Mouse (Mus musculus) kidney, embryonic 15.5 days (tissue): ENCODE measurements around the gene Smad3. TPM values are rescaled to one million over a fixed set of nuclear protein-coding genes. Genes with fewer than 3 reads are reported as not detected.

Experiments used
- ATAC-seq: fragments of 200-750 bp; cut with Nextera tagmentation; replicated peaks from 2 replicates; pipeline ENCODE4 v1.8.0; 2017; ENCODE audit warnings: moderate TSS enrichment; ENCODE audit not compliant: low FRiP score
- H3K27ac ChIP-seq: fragments of 300-500 bp; sonication (generic); 2 replicates; pipeline ENCODE4 v1.5.1; 2015; ENCODE audit warnings: mild to moderate bottlenecking, inconsistent platforms
- H3K27me3 ChIP-seq: fragments of 300-500 bp; sonication (generic); 2 replicates; pipeline ENCODE4 v1.6.1; 2015; ENCODE audit warnings: inconsistent platforms
- H3K36me3 ChIP-seq: fragments of 300-500 bp; sonication (generic); 2 replicates; pipeline ENCODE4 v1.6.1; 2015; ENCODE audit warnings: inconsistent platforms
- H3K4me1 ChIP-seq: fragments of 300-500 bp; sonication (generic); 2 replicates; pipeline ENCODE4 v1.6.1; 2015; ENCODE audit warnings: inconsistent platforms
- H3K4me2 ChIP-seq: fragments of 300-500 bp; sonication (generic); 2 replicates; pipeline ENCODE4 v1.6.1; 2015; ENCODE audit warnings: moderate library complexity, mild to moderate bottlenecking, inconsistent platforms
- H3K4me3 ChIP-seq: fragments of 300-500 bp; sonication (generic); replicated peaks from 2 replicates; pipeline ENCODE4 v1.5.1; 2015; ENCODE audit warnings: mild to moderate bottlenecking, inconsistent platforms
- H3K9ac ChIP-seq: fragments of 300-500 bp; sonication (generic); 2 replicates; pipeline ENCODE4 v1.6.1; 2015; ENCODE audit warnings: mild to moderate bottlenecking, inconsistent platforms
- H3K9me3 ChIP-seq: fragments of 300-500 bp; sonication (generic); replicated peaks from 2 replicates; pipeline ENCODE4 v1.6.1; 2016; ENCODE audit warnings: inconsistent platforms
- WGBS: fragments of 180-500 bp; shearing (Covaris S2); methylation state at CpG from one replicate; pipeline ENCODE4 v1.1.7; 2015; ENCODE audit warnings: mixed read lengths; 5-methylcytosine and 5-hydroxymethylcytosine counted together
- polyA plus RNA-seq: library from polyadenylated mRNA; unstranded; fragments of >200 nt; fragmentation: Nextera tagmentation; extraction: Ambion mirVana; gene quantifications from 2 replicates; pipeline ENCODE4 v1.2.1, GENCODE M21; 2015

The Smad3 gene
- polyA plus RNA-seq, 1 experiment from 2014 or later, result 25.0 TPM

DNA sequence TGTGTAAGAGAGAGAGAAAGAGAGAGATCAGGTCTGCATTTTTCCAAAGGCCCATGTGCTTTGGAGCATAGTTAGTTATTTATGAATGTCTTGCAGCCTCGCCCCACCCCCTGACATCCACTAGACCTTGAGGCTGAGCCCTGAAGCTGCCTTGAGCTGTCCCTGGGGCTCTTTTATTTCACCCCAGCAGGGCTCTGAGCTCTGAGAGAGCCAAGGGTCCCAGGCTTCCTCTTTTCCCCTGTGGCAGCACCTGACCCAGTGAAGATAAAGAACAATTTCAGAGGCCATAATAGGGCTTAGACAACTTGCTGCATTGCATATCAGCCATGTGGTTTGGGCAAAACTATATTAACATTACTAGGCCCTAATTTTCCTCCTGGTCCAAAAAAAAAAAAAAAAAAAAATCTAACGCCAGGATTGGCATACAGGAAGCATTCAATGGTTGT is 93.5 kb downstream of the Smad3 start:
- ATAC-seq, result no peak
- H3K4me2 ChIP-seq, result no peak overlapping the region
- H3K9me3 ChIP-seq, result no peaks in the 10 kb centered on the region
- 55% methylated on average over 2 of the region's 2 CpGs for WGBS
- H3K4me1 ChIP-seq, result peaks cover 81% of the 10 kb centered on the region
- 0 out of 2 replicates have a peak overlapping the region, but pooled peaks have one; percentile 18 for H3K9ac ChIP-seq
- H3K27me3 ChIP-seq, result no peaks in the 10 kb centered on the region
- peaks cover 56% of the 10 kb centered on the region for H3K36me3 ChIP-seq
- no peak overlapping the region for H3K4me3 ChIP-seq
- peak overlapping the region; percentile 84 for H3K27ac ChIP-seq

DNA sequence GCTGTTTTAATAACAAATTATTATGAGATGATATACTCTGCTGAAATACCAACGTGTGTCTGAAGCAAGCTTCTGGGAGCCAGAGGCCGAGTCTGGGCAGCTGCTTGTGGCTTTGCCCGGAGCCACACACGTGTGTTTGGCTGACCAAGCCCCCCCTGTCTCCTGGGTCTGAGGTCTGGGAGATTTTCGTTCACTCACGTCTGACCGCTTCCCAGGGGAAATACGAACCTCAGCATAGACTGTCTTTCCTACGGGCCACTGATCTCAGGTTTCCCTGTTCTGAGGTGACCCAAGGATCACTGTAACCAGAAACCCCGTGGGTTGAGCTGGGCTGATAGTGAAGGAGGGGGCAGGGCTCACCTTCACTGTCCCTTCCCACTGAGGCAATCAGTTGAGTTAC is 94.6 kb downstream of the Smad3 start:
- H3K36me3 ChIP-seq, result peaks cover 62% of the 10 kb centered on the region
- no peak overlapping the region for H3K4me3 ChIP-seq
- H3K9ac ChIP-seq, result 0 out of 2 replicates have a peak overlapping the region, but pooled peaks have one; percentile 18
- peaks cover 74% of the 10 kb centered on the region for H3K4me1 ChIP-seq
- no peaks in the 10 kb centered on the region for H3K9me3 ChIP-seq
- H3K27ac ChIP-seq, result peak overlapping the region; percentile 84
- H3K4me2 ChIP-seq, result no peak overlapping the region
- H3K27me3 ChIP-seq, result no peaks in the 10 kb centered on the region
- 24% methylated on average over 10 of the region's 10 CpGs for WGBS
- ATAC-seq, result peak; percentile 52

DNA sequence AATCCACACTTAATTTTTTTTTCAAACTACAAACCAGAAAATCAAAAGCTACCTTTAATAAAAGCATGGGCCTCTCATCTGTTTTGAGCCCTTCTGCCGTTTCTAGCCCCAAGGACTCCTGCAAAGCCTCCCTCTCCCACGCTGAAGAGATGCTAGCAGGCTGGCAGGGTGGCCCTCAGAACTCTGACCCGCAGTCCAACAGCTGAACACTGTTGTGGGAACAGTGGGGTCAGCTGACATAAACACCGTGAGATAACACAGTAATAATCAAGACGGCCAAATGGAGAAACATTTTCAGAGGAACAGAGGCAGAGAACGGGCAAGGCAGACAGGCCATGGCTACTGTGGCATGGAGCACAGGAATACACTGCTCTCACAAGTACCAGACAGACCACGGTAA is 95.0 kb downstream of the Smad3 start:
- peak overlapping the region; percentile 84 for H3K27ac ChIP-seq
- H3K4me1 ChIP-seq, result peaks cover 71% of the 10 kb centered on the region
- no peak overlapping the region for H3K9ac ChIP-seq
- H3K4me2 ChIP-seq, result no peak overlapping the region
- ATAC-seq, result no peak
- no peaks in the 10 kb centered on the region for H3K27me3 ChIP-seq
- 34% methylated on average over 7 of the region's 7 CpGs for whole genome bisulfite sequencing
- no peaks in the 10 kb centered on the region for H3K9me3 ChIP-seq
- no peak overlapping the region for H3K4me3 ChIP-seq
- peaks cover 66% of the 10 kb centered on the region for H3K36me3 ChIP-seq

DNA sequence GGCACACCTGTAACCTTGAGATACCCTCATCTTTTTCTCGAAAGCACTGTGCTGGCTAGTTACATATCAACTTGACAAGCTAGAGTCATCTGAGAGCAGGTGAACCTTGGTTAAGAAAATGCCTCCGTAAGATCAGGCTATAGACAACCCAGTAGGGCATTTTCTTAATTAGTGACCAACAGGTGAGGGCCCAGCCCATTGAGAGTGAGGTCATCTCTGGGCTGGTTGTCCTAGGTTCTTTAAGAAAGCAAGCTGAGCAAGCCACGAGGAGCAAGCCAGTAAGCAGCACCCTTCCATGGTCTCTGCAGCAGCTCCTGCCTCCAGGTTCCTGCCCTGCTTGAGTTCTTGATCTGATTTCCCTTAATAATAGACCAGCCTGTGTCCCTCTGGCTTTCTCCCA is 97.1 kb downstream of the Smad3 start:
- H3K27ac ChIP-seq, result no peak overlapping the region
- 83% methylated on average over 3 of the region's 3 CpGs for WGBS
- peaks cover 62% of the 10 kb centered on the region for H3K36me3 ChIP-seq
- peaks cover 60% of the 10 kb centered on the region for H3K4me1 ChIP-seq
- H3K4me3 ChIP-seq, result no peak overlapping the region
- no peak for ATAC-seq
- H3K9me3 ChIP-seq, result no peaks in the 10 kb centered on the region
- H3K9ac ChIP-seq, result no peak overlapping the region
- H3K4me2 ChIP-seq, result no peak overlapping the region
- no peaks in the 10 kb centered on the region for H3K27me3 ChIP-seq

DNA sequence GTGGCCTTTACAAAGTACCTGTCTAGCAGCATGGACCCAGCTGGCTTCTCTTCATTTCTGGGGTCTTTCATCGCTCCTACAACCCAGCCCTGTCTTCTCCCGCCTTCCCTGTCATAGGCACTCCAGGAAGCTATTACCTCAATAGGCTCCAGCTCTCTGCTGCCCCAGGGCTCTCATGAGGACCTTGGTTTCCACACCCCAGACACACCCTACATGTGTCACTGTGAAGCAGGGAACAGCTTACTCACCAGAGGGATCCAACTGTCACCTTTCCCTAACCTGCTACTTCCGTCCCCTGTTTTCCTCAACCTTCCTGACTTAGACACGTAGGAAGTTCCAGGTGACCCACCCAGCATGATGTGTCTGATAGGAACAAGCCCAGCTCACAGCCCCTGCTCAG is 97.7 kb downstream of the Smad3 start:
- no peak for ATAC-seq

DNA sequence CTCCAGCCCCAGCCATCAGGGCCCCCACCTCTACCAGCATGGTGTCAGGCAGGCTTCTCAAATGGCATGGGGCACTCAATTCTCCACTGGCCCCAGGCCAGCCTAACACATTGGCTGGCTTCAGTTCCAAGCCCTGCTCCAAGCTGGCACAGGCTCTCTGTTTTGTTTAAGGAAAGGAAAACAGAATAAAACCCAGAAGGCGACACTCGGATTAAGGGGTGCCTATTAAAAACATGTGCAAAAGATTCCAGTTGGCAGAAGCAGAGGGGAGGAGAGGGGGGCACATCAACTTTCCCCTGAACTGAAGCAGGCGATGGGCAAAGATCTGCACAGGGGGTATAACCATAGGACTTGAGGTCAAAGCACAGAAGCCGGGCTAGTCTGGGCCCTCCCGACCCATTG is 98.8 kb downstream of the Smad3 start:
- Histone ChIP-seq H3K27me3 (no peaks in the 10 kb centered on the region), H3K9me3 (no peaks in the 10 kb centered on the region), H3K4me3 (no peak overlapping the region), H3K9ac (no peak overlapping the region), H3K36me3 (peaks cover 69% of the 10 kb centered on the region), H3K4me2 (no peak overlapping the region), H3K4me1 (peaks cover 57% of the 10 kb centered on the region), H3K27ac (no peak overlapping the region)
- no peak for ATAC-seq
- 73% methylated on average over 5 of the region's 5 CpGs for WGBS

More for the DNA sequence above, 97.7 kb downstream of the Smad3 start:
- Histone ChIP-seq H3K4me2 (no peak overlapping the region), H3K9ac (no peak overlapping the region), H3K27me3 (no peaks in the 10 kb centered on the region), H3K4me3 (no peak overlapping the region), H3K9me3 (no peaks in the 10 kb centered on the region), H3K4me1 (peaks cover 59% of the 10 kb centered on the region), H3K27ac (no peak overlapping the region), H3K36me3 (peaks cover 65% of the 10 kb centered on the region)
- 94% methylated on average over 4 of the region's 4 CpGs for WGBS

DNA sequence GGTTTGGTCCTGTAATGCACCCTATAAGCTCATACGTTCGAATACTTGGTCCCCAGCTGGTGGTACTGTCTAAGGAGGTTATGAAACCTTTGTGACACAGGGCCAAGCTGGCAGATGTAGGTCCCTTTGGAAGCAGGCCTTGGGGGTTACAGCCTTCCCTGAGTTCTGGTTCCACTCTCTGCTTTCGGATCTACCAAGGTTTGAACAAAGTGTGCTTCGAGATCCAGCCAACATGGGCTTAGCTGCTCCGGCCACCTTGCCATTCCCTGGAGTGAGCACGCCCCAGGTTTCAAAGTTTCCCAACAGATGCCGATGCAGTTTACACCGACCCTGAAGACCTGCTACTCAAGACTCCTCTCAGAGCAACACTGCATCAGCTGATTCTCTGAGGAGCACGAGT is 99.4 kb downstream of the Smad3 start:
- no peak for ATAC-seq
- no peak overlapping the region for H3K4me2 ChIP-seq
- no peak overlapping the region for H3K9ac ChIP-seq
- H3K27me3 ChIP-seq, result no peaks in the 10 kb centered on the region
- H3K9me3 ChIP-seq, result no peaks in the 10 kb centered on the region
- peaks cover 57% of the 10 kb centered on the region for H3K4me1 ChIP-seq
- WGBS, result 92% methylated on average over 9 of the region's 9 CpGs
- H3K36me3 ChIP-seq, result peaks cover 68% of the 10 kb centered on the region
- no peak overlapping the region for H3K4me3 ChIP-seq
- no peak overlapping the region for H3K27ac ChIP-seq

DNA sequence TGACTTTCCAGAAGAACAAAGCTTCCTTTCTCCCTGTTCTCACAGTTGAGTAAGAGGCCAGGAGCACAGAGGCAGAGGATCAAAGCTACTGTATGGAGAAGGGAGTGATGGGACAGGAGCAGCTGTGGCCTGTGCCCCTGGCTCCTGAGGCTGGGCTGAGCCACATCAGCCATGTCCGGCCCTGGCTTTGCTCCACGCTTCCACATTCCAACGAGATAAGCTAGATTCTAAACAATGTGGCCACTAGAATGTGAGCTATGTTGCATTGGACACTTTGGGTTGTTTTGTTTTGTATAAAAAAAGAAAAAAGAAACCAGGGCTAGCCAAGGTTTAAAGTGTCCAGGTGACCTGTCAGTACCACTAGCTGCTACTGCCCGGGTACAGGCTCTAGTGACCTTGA is 100.6 kb downstream of the Smad3 start:
- no peak overlapping the region for H3K4me3 ChIP-seq
- H3K27me3 ChIP-seq, result no peaks in the 10 kb centered on the region
- no peak overlapping the region for H3K4me2 ChIP-seq
- H3K9me3 ChIP-seq, result no peaks in the 10 kb centered on the region
- H3K4me1 ChIP-seq, result peaks cover 54% of the 10 kb centered on the region
- H3K27ac ChIP-seq, result peak overlapping the region; percentile 50; the same call in 1 of the 2 replicates
- peaks cover 69% of the 10 kb centered on the region for H3K36me3 ChIP-seq
- ATAC-seq, result no peak
- no peak overlapping the region for H3K9ac ChIP-seq
- WGBS, result 55% methylated on average over 4 of the region's 4 CpGs

DNA sequence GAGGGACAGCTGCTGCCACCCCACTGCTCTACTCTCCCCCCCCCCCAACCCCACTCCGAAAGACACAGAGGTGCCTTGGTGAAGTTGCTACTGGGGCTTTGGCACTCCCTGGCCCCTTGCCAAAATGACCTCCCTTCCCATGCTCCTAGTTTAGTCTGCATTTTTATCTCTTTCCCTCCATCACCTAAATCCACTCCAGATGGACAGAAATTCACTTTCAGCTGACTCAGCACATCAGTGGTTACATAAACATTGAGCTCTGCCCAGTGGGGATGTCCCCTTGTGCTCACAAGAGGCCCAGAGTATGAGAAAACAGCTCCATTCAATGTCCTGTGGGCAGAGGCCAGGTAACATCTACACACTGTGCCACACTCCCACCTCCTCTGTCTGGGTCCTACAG is 102.7 kb downstream of the Smad3 start:
- H3K4me2 ChIP-seq, result no peak overlapping the region
- H3K36me3 ChIP-seq, result peaks cover 69% of the 10 kb centered on the region
- no peak for ATAC-seq
- no peaks in the 10 kb centered on the region for H3K27me3 ChIP-seq
- no peaks in the 10 kb centered on the region for H3K9me3 ChIP-seq
- WGBS, result 73% methylated on average over 1 of the region's 1 CpGs
- H3K4me1 ChIP-seq, result peaks cover 65% of the 10 kb centered on the region
- H3K27ac ChIP-seq, result no peak overlapping the region
- no peak overlapping the region for H3K9ac ChIP-seq
- no peak overlapping the region for H3K4me3 ChIP-seq

DNA sequence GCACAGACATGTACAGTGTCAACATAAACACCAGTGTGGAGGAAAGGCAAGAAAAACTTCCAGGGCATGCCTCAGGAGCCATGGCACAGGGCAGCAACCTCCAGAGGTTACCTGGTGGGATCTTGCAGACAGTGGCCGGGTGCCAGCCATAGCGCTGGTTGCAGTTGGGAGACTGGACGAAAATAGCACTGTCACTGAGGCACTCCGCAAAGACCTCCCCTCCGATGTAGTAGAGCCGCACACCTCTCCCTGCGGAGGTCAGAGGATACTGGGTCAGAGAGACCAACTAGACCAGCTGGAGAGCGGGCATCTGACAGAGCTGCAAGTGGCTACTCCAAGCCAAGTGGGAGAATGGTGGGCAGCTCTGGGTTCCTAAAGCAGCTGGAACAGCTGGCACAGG is 103.2 kb downstream of the Smad3 start:
- H3K36me3 ChIP-seq, result peaks cover 72% of the 10 kb centered on the region
- no peaks in the 10 kb centered on the region for H3K27me3 ChIP-seq
- no peak overlapping the region for H3K4me3 ChIP-seq
- H3K4me2 ChIP-seq, result no peak overlapping the region
- H3K4me1 ChIP-seq, result peaks cover 65% of the 10 kb centered on the region
- H3K27ac ChIP-seq, result no peak overlapping the region
- 95% methylated on average over 8 of the region's 8 CpGs for WGBS
- ATAC-seq, result no peak
- H3K9ac ChIP-seq, result no peak overlapping the region
- H3K9me3 ChIP-seq, result no peaks in the 10 kb centered on the region

DNA sequence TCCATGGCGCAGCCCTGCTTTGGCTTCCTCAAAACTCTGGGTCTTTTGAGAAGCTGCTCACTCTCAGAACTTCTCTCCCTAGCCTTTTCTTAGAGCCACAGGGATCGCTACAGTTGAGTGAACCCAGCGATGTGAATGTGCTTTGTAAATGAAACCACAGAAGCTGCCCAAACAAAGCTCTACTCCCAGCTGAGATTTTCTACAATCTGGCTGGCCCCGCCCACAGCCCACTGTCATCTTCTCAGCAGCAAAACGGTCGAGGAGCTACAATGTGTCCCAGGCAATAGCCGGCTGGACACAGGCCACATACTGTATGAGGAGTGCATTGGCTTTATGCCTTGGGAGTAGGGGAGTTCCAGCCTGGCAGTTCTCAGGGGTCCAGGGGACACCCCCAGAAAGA is 104.1 kb downstream of the Smad3 start:
- Histone ChIP-seq H3K4me2 (no peak overlapping the region), H3K9ac (no peak overlapping the region), H3K9me3 (no peaks in the 10 kb centered on the region), H3K4me1 (peaks cover 59% of the 10 kb centered on the region), H3K27me3 (no peaks in the 10 kb centered on the region), H3K4me3 (no peak overlapping the region), H3K36me3 (peaks cover 75% of the 10 kb centered on the region), H3K27ac (peak overlapping the region; percentile 70)
- 40% methylated on average over 7 of the region's 7 CpGs for WGBS
- peak; percentile 50 for ATAC-seq

DNA sequence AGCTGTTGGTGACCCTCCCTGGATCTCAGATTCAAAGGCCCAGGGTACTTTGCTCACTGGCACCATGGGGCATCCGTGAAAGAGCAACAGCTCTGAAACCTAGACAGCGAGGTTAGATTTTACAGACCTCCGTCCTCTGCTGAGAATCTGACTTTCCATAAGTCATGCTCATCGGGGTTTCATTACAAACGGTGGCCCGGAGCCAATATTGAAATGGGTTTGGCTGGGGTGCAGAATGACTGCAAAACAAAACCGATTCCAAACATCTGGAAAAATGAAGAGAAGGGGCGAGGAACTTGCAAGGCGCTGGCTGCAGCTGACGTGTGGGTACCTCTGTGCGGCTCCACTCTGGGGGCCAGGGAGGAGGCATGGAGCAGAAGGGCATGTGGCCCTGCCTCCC is 106.2 kb downstream of the Smad3 start:
- Histone ChIP-seq H3K4me2 (no peak overlapping the region), H3K27me3 (no peaks in the 10 kb centered on the region), H3K4me3 (no peak overlapping the region), H3K36me3 (peaks cover 89% of the 10 kb centered on the region), H3K9ac (no peak overlapping the region), H3K27ac (peak overlapping the region; percentile 41; the same call in 1 of the 2 replicates), H3K4me1 (peaks cover 50% of the 10 kb centered on the region), H3K9me3 (no peaks in the 10 kb centered on the region)
- 61% methylated on average over 11 of the region's 11 CpGs for WGBS
- no peak for ATAC-seq

DNA sequence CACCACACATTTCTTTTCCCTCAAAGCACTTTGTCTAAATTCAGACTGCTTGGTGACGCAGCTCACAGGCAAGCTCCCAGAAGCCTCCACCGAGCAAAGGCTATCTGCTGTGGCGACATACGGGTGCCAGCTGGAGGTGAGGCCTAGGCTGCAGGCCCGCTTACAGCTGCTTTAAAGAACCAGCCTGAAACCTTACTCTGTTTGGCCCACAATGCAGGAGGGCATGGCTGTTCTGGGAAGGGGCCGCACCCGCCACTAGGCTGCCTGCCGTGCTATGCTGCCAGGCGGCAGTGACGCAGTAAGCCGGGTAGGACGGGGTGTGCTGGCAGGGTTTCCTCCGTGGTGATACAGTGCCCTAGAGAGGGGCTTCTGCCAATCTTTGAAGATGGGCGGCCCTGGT is 106.9 kb downstream of the Smad3 start:
- Histone ChIP-seq H3K27me3 (no peaks in the 10 kb centered on the region), H3K4me3 (no peak overlapping the region), H3K4me2 (no peak overlapping the region), H3K36me3 (peaks cover 96% of the 10 kb centered on the region), H3K9me3 (no peaks in the 10 kb centered on the region), H3K27ac (peak overlapping the region; percentile 41), H3K9ac (no peak overlapping the region), H3K4me1 (peaks cover 50% of the 10 kb centered on the region)
- 93% methylated on average over 14 of the region's 14 CpGs for WGBS
- ATAC-seq, result no peak
